Mouse (Mus musculus) hindbrain, embryonic 10.5 days (tissue): ENCODE results near the gene Gm49320. TPM values are rescaled to one million over a fixed set of nuclear protein-coding genes. Genes with fewer than 3 reads are reported as not detected.
A peak's percentile ranks its signal among the peaks of the same experiment; 100 is the strongest.

Source experiments
- DNase-seq: peaks from one replicate; pipeline ENCODE4 v3.0.0-alpha.2; 2017; ENCODE audit warnings: low spot score
- H3K27ac ChIP-seq: fragments of 300-500 bp; sonication (generic); 2 replicates; pipeline ENCODE4 v1.5.1; 2016; ENCODE audit warnings: mild to moderate bottlenecking, moderate library complexity
- H3K27me3 ChIP-seq: fragments of 300-500 bp; sonication (generic); 2 replicates; pipeline ENCODE4 v1.6.1; 2016; ENCODE audit warnings: mild to moderate bottlenecking; ENCODE audit not compliant: poor library complexity, insufficient read depth, severe bottlenecking
- H3K36me3 ChIP-seq: fragments of 300-500 bp; sonication (generic); 2 replicates; pipeline ENCODE4 v1.6.1; 2016; ENCODE audit warnings: mild to moderate bottlenecking, moderate library complexity
- H3K4me1 ChIP-seq: fragments of 300-500 bp; sonication (generic); replicated peaks from 2 replicates; pipeline ENCODE4 v1.6.1; 2016; ENCODE audit warnings: mild to moderate bottlenecking
- H3K4me3 ChIP-seq: fragments of 300-500 bp; sonication (generic); 2 replicates; pipeline ENCODE4 v1.5.1; 2016; ENCODE audit warnings: mild to moderate bottlenecking, moderate library complexity
- H3K9me3 ChIP-seq: fragments of 300-500 bp; sonication (generic); 2 replicates; pipeline ENCODE4 v1.6.1; 2016; ENCODE audit warnings: mild to moderate bottlenecking, moderate library complexity
- WGBS: fragments of 180-500 bp; shearing (Covaris S2); methylation state at CpG from one replicate; pipeline ENCODE4 v1.1.7; 2016; 5-methylcytosine and 5-hydroxymethylcytosine counted together
- polyA plus RNA-seq: library from polyadenylated mRNA; unstranded; fragments of >200 nt; fragmentation: Nextera tagmentation; extraction: Ambion mirVana; gene quantifications from 2 replicates; pipeline ENCODE4 v1.2.1, GENCODE M21; 2016

Gene Gm49320
- 0.68 and 1.8 TPM in 2 replicates for polyA plus RNA-seq

DNA sequence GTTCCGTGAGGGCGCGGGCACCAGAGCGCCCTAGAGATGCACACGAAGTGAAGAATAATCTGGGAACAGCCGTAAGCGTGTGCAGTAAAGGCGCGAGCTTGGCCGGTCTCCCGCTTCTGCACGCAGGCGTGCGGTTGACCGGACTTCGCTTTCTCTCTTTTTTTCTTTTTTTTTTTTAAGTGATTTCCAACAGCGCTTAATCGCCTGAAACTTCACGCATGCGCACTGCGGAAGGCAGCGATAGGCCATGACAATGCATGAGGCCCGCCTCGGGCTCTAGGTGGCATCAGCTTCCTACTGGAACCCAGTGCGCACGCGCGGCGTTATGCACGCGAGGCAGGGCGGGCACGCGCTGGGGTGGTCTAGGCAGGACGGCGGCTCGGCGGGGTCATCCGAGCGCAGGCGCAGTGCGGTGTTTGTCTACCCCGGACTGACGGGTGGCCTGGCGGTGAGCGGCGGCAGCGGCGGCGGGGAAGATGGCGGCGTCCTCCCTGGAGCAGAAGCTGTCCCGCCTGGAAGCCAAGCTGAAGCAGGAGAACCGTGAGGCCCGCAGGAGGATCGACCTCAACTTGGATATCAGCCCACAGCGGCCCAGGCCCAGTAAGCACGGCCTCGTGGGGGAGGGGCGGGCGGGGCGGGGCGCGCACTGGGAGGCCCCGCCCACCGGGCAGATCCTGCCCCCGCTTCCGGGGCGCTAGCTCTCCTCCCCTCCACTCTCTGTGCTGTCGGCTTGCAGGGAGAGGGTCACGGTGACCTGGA lies at the start of gene Gm49320, which contains the start of gene Map2k7:
Gm49320 (plus strand) TSS at position 432 of the 759 bp plus-strand sequence.
Map2k7 (plus strand) TSS at position 307 of the 759 bp plus-strand sequence.
- Histone ChIP-seq H3K27me3 (peaks cover 21% of the 10 kb centered on the region), H3K36me3 (peaks cover 34% of the 10 kb centered on the region), H3K4me3 (peak within 1 kb of the TSS; percentile 84), H3K27ac (peak within 1 kb of the TSS; percentile 98), H3K9me3 (no peaks in the 10 kb centered on the region), H3K4me1 (peaks cover 24% of the 10 kb centered on the region)
- WGBS = under 1% methylated on average over 71 of the region's 71 CpGs
- DNase-seq = peak; percentile 100

DNA sequence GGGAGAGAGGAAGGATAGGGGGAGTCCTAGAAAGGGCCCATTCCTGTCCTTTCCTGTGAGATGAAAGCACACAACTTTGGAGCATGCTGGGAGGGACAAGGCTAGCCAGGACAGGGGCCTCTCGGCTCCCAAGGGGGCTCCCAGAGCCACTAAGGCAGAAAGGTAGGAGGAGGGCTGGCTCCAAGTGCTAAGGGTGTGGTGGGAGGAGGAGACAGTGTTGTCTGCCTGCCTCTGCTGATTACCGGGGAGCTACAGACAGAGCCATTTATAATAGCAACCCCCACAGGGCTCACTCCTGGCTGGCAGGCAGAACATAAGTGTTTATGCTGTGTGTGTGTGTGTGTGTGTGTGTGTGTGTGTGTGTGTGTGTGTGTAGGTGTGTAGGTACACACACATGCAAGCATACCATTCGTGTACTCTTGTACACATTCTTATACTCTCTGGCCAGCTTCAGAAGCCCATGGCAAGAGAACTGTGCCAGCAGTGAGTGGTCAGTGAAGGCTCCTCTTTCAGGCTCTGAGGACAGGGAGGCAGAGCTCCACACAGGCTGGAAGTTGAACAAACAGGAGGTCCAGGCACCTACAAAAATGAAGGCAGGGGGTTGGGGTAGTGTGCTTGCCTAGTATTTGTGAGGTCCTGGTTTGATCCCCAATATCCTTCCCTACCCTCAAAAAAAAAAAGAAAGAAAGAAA lies 49.5 kb upstream of the Gm49320 start:
- WGBS = 35% methylated on average over 3 of the region's 3 CpGs
- peaks cover 20% of the 10 kb centered on the region for H3K4me1 ChIP-seq
- no peak for DNase-seq
- peaks cover 6% of the 10 kb centered on the region for H3K27me3 ChIP-seq
- peaks cover 56% of the 10 kb centered on the region for H3K36me3 ChIP-seq
- no peak overlapping the region for H3K4me3 ChIP-seq
- H3K9me3 ChIP-seq = no peaks in the 10 kb centered on the region
- no peak overlapping the region for H3K27ac ChIP-seq

DNA sequence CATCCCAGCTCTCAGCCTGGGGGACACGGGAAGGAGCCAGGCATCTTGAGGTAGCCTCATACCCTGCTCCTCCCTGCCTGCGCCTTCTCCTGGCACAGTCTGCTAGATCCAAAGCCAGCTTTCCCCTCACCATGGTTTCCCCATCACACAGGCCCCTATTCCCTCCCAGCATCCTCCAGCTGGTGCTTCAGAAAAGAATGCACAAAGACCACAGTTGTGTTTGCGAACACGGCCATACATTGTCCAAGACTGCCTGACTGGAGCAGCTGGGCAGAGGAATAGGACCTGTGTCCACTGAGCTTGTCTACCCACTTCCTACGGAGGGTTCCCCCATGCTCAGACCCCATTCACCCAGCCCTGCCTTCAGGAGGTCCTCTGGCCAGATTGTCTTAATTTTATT lies 46.4 kb upstream of the Gm49320 start:
- peaks cover 10% of the 10 kb centered on the region for H3K27me3 ChIP-seq
- peaks cover 20% of the 10 kb centered on the region for H3K4me1 ChIP-seq
- H3K4me3 ChIP-seq = no peak overlapping the region
- H3K36me3 ChIP-seq = peaks cover 27% of the 10 kb centered on the region
- H3K27ac ChIP-seq = peak overlapping the region; percentile 81
- DNase-seq = peak; percentile 12
- H3K9me3 ChIP-seq = no peaks in the 10 kb centered on the region
- whole genome bisulfite sequencing = 52% methylated on average over 5 of the region's 5 CpGs

DNA sequence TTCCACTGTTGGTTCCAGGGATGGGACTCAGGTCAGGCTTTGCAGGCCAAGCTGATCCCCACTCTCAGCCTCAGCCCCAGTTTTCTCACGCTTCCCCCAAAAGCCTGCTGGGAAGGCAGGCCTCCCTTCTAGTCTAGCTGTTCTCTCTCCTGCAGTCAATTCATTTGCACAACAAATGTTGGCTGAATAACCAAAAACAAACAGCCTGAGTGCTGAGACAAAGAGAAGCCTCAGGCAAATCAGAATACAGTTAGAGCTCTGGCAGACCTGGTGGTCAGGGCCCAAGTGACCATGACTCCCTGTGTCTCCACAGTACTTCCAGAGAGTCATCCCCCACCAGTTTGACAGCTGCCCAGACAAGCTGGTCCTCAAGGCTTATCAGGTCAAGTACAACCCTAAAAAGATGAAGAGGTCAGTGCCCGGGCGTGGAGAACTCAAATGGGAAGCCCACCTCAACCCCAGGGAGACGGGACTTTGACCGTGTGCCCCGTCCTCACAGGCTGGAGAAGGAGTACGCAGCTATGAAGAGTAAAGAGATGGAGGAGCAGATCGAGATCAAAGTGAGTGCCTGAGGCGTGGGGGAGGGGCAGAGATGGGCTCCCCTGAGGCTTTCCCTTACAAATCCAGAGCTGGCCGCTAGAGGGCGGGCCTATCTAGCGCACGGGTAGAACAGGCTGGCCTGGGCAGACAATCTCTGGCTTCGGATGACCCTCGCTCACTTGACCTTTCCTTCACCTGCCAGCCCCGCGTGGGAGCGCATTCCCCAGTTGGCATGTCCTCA lies 45.7 kb upstream of the Gm49320 start:
- Histone ChIP-seq H3K9me3 (no peaks in the 10 kb centered on the region), H3K27ac (peak overlapping the region; percentile 81), H3K36me3 (peaks cover 20% of the 10 kb centered on the region), H3K4me3 (peak overlapping the region; percentile 23; the same call in 1 of the 2 replicates), H3K27me3 (peaks cover 10% of the 10 kb centered on the region), H3K4me1 (peaks cover 20% of the 10 kb centered on the region)
- WGBS = 4% methylated on average over 18 of the region's 18 CpGs
- DNase-seq = peak; percentile 90

DNA sequence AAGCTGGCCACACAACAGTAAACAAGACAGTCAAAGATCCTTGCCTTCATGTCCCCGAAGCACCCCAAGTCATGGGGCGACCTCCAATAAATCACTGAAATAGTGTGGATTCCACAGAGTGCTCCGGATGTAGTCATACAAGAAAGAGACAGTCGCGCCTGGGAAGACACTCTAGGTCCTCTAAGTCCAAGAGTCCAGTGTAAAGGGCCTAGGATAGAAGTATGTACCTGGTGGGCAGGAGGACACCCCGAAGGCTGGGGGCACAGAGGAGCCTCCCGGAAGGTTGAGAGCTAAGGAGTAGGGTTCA lies 45.1 kb upstream of the Gm49320 start:
- peaks cover 15% of the 10 kb centered on the region for H3K36me3 ChIP-seq
- peak overlapping the region; percentile 81 for H3K27ac ChIP-seq
- peaks cover 20% of the 10 kb centered on the region for H3K4me1 ChIP-seq
- peak overlapping the region; percentile 23; the same call in 1 of the 2 replicates for H3K4me3 ChIP-seq
- H3K9me3 ChIP-seq = no peaks in the 10 kb centered on the region
- DNase-seq = no peak
- WGBS = 57% methylated on average over 7 of the region's 7 CpGs
- H3K27me3 ChIP-seq = peaks cover 10% of the 10 kb centered on the region

DNA sequence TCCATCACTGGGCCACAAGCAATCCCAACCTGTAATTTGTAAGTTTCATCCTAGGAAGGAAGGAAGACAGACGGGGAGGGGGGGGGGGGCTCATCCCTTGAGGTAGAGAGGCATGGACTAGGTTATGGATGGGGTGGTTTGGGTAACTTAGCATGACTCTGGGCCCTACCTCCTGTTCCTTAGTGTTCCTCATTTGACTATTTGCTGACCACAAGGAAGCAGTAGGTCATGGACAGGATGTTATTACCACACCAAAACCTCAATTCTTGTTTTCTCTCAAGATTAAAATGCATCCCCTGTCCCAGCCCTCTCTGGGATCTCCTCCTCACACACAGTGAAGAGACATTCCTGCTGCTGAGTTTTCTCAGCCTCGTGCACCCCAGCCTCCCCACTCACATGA lies 37.3 kb upstream of the Gm49320 start:
- no peak for DNase-seq
- H3K4me1 ChIP-seq = peaks cover 13% of the 10 kb centered on the region
- no peak overlapping the region for H3K27ac ChIP-seq
- 68% methylated on average over 2 of the region's 2 CpGs for WGBS
- peaks cover 42% of the 10 kb centered on the region for H3K27me3 ChIP-seq
- H3K9me3 ChIP-seq = no peaks in the 10 kb centered on the region
- no peak overlapping the region for H3K4me3 ChIP-seq
- H3K36me3 ChIP-seq = peaks cover 27% of the 10 kb centered on the region; the same call in 1 of the 2 replicates

DNA sequence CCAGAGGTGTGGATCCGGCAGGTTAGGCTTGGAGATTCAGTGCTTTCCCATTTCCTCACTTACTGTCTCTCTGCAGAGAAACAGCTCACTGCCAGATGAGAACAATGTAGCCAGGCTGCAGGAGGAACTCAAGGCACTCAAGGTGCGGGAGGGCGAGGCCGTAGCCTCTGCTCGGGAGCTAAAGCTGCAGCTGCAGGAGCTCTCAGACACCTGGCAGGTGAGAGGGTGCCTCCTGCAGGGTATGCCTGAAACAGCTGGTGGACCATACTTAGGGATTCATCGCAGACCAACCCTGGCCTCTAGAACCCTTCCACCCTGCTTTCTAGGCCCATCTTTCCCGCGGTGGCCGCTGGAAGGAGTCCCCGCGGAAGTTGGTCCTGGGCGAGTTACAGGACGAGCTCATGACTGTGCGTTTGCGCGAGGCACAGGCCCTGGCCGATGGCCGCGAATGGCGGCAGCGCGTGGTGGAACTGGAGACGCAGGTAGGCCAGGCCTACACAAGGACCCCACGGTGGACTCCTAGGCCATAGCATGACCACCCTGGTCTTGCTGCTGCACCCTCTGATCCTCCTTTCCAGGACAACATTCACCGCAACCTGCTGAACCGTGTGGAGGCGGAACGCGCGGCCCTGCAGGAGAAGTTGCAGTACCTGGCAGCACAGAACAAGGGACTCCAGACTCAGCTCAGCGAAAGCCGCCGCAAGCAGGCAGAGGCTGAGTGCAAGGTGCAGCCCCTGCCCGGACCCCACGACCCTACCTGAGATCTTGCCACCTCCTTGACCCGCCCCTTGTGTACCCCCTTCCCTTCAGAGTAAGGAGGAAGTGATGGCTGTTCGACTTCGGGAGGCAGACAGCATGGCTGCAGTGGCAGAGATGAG lies 33.2 kb upstream of the Gm49320 start:
- Histone ChIP-seq H3K27ac (no peak overlapping the region), H3K4me1 (peaks cover 25% of the 10 kb centered on the region), H3K36me3 (peaks cover 54% of the 10 kb centered on the region), H3K9me3 (peaks cover 4% of the 10 kb centered on the region; the same call in 1 of the 2 replicates), H3K4me3 (peak overlapping the region; percentile 29), H3K27me3 (peaks cover 64% of the 10 kb centered on the region)
- 10% methylated on average over 38 of the region's 38 CpGs for WGBS
- DNase-seq = peak; percentile 35

DNA sequence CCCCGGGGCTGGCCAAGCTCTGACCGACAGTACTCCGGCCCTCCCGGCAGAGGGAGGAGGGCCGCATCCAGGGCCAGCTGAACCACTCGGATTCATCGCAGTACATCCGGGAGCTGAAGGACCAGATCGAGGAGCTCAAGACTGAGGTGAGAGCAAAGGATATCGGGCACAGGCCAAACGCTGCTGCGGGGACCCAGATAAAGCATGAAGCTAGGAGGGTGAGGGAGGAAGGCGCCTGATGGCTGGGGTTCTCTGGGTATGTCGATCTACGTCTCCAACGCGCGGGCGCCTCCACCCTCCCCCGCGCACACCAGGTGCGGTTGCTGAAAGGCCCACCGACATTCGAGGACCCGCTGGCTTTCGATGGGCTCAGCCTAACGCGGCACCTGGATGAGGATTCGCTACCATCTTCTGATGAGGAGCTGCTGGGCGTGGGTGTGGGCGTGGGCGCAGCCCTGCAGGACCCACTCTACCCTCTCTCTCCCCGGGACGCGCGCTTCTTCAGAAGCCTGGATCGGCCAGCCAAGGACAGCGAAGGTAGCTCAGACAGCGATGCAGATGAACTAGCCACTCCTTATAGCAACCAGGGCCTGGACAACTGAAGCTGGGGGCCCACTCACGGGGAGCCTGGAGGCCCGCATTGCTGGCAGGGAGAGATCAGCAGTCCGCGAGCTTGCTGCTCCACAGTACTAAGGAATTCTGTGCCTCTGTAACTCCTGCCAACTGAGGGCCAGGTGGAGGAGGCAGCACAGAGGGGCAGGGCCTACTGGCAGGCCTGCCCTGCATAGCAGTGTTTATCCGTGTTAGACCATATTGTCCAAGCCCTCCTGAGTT lies 32.3 kb upstream of the Gm49320 start:
- Histone ChIP-seq H3K36me3 (peaks cover 61% of the 10 kb centered on the region), H3K27ac (no peak overlapping the region), H3K9me3 (peaks cover 4% of the 10 kb centered on the region; the same call in 1 of the 2 replicates), H3K4me1 (peaks cover 25% of the 10 kb centered on the region), H3K27me3 (peaks cover 64% of the 10 kb centered on the region), H3K4me3 (peak overlapping the region; percentile 29)
- peak; percentile 31 for DNase-seq
- WGBS = 6% methylated on average over 44 of the region's 44 CpGs

DNA sequence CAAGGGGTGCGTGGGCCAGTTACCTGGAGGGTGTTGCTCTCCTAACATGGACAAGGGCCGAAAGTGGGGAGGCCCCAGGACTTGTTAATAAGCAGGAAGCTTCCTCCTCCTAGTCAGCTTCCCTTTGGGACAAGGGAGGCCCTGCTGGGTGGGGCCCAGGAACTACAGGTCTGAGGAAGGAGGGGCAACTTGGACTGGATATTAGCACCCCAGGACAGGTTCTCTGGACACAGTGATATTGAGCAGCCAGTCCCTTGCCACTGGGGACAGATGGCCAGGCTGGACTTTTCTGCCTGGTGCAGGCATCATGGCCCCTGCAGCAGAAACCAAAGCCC lies 31.7 kb upstream of the Gm49320 start:
- 54% methylated on average over 2 of the region's 2 CpGs for WGBS

DNA sequence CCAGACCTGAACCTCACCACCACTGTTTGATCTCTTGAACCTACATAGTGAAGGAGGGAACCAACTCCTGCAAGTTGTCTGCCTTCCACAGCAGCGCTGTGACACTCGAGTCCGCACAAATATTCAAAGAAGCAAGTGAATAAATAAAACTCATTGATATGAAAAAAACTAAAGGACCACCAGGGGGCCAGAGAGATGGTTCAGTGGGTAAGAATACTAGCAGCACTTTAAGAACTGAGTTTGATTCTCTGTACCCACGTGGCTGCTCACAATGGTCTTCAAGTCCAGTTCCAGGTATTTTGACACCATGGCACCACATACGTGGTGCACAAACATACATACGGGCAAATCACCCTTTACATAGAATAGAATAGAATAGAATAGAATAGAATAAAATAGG lies 27.6 kb upstream of the Gm49320 start:
- no peak for DNase-seq
- Histone ChIP-seq H3K27ac (no peak overlapping the region), H3K27me3 (peaks cover 67% of the 10 kb centered on the region), H3K4me3 (no peak overlapping the region), H3K36me3 (peaks cover 44% of the 10 kb centered on the region), H3K9me3 (peaks cover 4% of the 10 kb centered on the region; the same call in 1 of the 2 replicates), H3K4me1 (peaks cover 50% of the 10 kb centered on the region)
- 79% methylated on average over 6 of the region's 6 CpGs for WGBS

More for the DNA sequence above, 31.7 kb upstream of the Gm49320 start:
- Histone ChIP-seq H3K27ac (no peak overlapping the region), H3K4me1 (peaks cover 25% of the 10 kb centered on the region), H3K27me3 (peaks cover 68% of the 10 kb centered on the region), H3K9me3 (peaks cover 4% of the 10 kb centered on the region; the same call in 1 of the 2 replicates), H3K36me3 (peaks cover 58% of the 10 kb centered on the region), H3K4me3 (0 out of 2 replicates have a peak overlapping the region, but pooled peaks have one; percentile 29)
- DNase-seq = no peak

DNA sequence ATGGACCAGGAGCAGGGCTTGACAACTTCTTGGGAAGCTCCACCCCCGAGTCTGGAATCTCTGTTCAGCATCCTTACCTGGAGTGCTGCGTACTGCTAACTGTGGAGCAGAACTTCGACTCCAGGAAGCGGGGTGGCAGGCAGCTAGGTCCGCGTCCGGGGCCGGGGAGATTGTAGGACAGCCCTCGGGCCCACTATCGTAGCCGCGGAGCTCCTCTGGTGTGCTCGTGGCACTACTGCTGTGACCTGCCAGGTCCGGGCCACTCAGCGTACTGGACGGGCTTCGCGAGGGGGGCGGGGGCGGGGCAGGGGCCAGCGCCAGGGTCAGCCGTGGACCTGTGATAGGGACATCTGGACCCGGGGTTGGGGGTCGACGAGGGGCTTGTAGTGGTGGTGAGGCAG lies 25.9 kb upstream of the Gm49320 start:
- Histone ChIP-seq H3K27ac (peak overlapping the region; percentile 77), H3K36me3 (peaks cover 31% of the 10 kb centered on the region), H3K27me3 (peaks cover 67% of the 10 kb centered on the region), H3K4me1 (peaks cover 51% of the 10 kb centered on the region), H3K9me3 (peaks cover 4% of the 10 kb centered on the region; the same call in 1 of the 2 replicates), H3K4me3 (peak overlapping the region; percentile 50)
- peak; percentile 48 for DNase-seq
- 2% methylated on average over 25 of the region's 25 CpGs for WGBS
